Mouse (Mus musculus) testis, adult 2 months (tissue): ENCODE measurements around the gene Cpeb1.

ENCODE experiments used
- CTCF ChIP-seq: fragments of 200-500 bp; IDR thresholded peaks from 2 replicates; pipeline ENCODE4 v1.5.1; 2012; ENCODE audit warnings: low read depth, mild to moderate bottlenecking, inconsistent platforms, low read length, moderate library complexity; ENCODE audit not compliant: control insufficient read depth, insufficient read depth, insufficient replicate concordance
- POLR2A ChIP-seq: fragments of 200-500 bp; IDR thresholded peaks from 2 replicates; pipeline ENCODE4 v1.6.1; 2012; ENCODE audit warnings: low read depth, mild to moderate bottlenecking, inconsistent platforms, low read length, moderate library complexity; ENCODE audit not compliant: control insufficient read depth

DNA sequence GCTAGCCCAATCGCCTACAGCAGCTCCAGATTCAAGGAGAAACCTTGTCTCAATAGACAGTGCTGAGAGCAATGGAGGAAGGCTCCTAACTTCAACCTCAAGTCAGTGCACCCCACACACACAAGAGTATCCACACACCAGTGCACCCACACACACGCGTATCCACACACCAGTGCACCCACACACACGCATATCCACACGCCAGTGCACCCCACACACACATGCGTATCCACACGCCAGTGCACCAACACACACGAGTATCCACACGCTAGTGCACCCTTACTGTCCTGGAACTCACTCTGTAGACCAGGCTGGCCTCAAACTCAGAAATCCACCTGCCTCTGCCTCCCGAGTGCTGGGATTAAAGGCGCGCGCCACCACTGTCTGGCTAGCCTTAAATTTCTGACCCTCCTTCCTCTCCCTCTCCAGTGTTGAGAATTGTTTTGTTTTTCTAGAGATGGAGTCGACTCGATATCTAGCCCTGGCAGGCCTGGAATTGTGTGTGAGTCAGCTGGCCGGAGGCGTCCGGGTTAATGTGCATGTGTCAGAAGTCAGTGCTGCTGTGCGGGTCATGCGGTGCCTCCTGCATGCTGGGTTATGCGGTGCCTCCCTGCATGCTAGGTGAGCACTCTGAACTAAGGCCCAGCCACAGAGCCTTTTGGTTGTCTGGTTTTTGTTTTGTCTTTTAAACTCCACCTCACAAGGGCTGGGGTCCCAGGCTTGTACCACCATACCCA lies 117.3 kb downstream of the Cpeb1 start:
- TF ChIP-seq CTCF, result no peak
- TF ChIP-seq POLR2A, result no peak
